Mouse (Mus musculus): ENCODE results near the gene Syngr3.

DNA sequence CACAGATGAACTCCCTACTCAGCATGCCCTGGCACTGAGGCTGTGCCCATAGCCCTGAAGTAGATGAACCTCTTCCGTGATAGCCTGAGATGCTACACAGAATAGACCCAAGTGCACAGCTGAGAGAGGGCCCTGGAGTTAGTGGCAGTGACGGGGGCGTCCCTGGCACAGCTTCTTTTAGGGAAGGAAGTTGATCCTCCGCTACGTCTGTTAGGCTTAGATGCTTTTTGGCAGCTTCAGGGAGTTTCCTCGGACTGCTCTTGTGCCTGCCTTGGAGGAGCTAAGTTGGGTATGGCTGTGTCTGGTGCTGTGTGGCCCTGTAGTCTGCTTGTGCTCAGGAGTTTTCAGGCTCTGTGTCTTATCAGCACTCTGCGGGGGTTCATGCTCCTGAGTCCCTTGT, 15.5 kb downstream of the Syngr3 start:
- TF ChIP-seq POLR2A (IDR thresholded peaks at IDR 0.05; ENCODE audit: borderline replicate concordance, extremely low read depth, low read depth, low read length) (no peak), CTCF (IDR thresholded peaks at IDR 0.05; ENCODE audit: insufficient read depth, low read length) (no peak)
